Mouse (Mus musculus): Measurements from ENCODE around the gene Plk5. TPM values are rescaled to one million over a fixed set of nuclear protein-coding genes. Genes with fewer than 3 reads are reported as not detected.
A peak's percentile ranks its signal among the peaks of the same experiment; 100 is the strongest.

Gene Plk5
- polyA plus RNA-seq, 1 experiment from 2014 or later, result 6.4 TPM

GRCm38 (mm10) chr10:80321670-80322581, 34.3 kb upstream of the Plk5 start:
- peaks cover 28% of the 10 kb centered on the region for H3K4me1 ChIP-seq (replicated peaks)
- no peak for ATAC-seq (ENCODE audit: low FRiP score, low read depth)
- peak overlapping the region; percentile 93 for H3K4me2 ChIP-seq
- no peak overlapping the region for H3K9ac ChIP-seq
- WGBS, result 90% methylated on average over 21 of the region's 21 CpGs
- peak overlapping the region; percentile 50; the same call in 1 of the 2 replicates for H3K4me3 ChIP-seq
- H3K36me3 ChIP-seq, result peaks cover 10% of the 10 kb centered on the region
- H3K9me3 ChIP-seq, result no peaks in the 10 kb centered on the region
- H3K27me3 ChIP-seq, result no peaks in the 10 kb centered on the region
- no peak overlapping the region for H3K27ac ChIP-seq (replicated peaks)

GRCm38 (mm10) chr10:80322811-80323211, 33.4 kb upstream of the Plk5 start:
- Histone ChIP-seq H3K36me3 (peaks cover 1% of the 10 kb centered on the region; the same call in 1 of the 2 replicates), H3K27ac (replicated peaks) (no peak overlapping the region), H3K4me3 (peak overlapping the region; percentile 50), H3K4me2 (peak overlapping the region; percentile 93), H3K9me3 (no peaks in the 10 kb centered on the region), H3K27me3 (no peaks in the 10 kb centered on the region), H3K4me1 (replicated peaks) (peaks cover 28% of the 10 kb centered on the region), H3K9ac (peak overlapping the region; percentile 51)
- 0 out of 2 replicates have a peak, but pooled peaks have one; percentile 3 for ATAC-seq (ENCODE audit: low FRiP score, low read depth)
- WGBS, result 3% methylated on average over 28 of the region's 28 CpGs

GRCm38 (mm10) chr10:80323261-80324119, 32.8 kb upstream of the Plk5 start:
- H3K9me3 ChIP-seq, result no peaks in the 10 kb centered on the region
- H3K4me2 ChIP-seq, result peak overlapping the region; percentile 93
- H3K27me3 ChIP-seq, result no peaks in the 10 kb centered on the region
- H3K9ac ChIP-seq, result peak overlapping the region; percentile 51
- H3K4me1 ChIP-seq (replicated peaks), result peaks cover 26% of the 10 kb centered on the region
- ATAC-seq (ENCODE audit: low FRiP score, low read depth), result 0 out of 2 replicates have a peak, but pooled peaks have one; percentile 9
- 1% methylated on average over 46 of the region's 46 CpGs for WGBS
- peak overlapping the region; percentile 50 for H3K4me3 ChIP-seq
- no peaks in the 10 kb centered on the region for H3K36me3 ChIP-seq
- no peak overlapping the region; the same call in 1 of the 2 replicates for H3K27ac ChIP-seq (replicated peaks)

- Histone ChIP-seq H3K27me3 (no peaks in the 10 kb centered on the region), H3K4me2 (0 out of 2 replicates have a peak overlapping the region, but pooled peaks have one; percentile 93), H3K27ac (replicated peaks) (no peak overlapping the region), H3K4me3 (no peak overlapping the region), H3K9ac (no peak overlapping the region), H3K9me3 (no peaks in the 10 kb centered on the region), H3K4me1 (replicated peaks) (peaks cover 22% of the 10 kb centered on the region), H3K36me3 (no peaks in the 10 kb centered on the region)
- 73% methylated on average over 17 of the region's 17 CpGs for WGBS
- ATAC-seq (ENCODE audit: low FRiP score, low read depth), result no peak
These were observed 31.9 kb upstream of the Plk5 start for GRCm38 (mm10) chr10:80324120-80325037.

- no peak overlapping the region for H3K9ac ChIP-seq
- H3K4me1 ChIP-seq (replicated peaks), result peaks cover 16% of the 10 kb centered on the region
- no peak for ATAC-seq (ENCODE audit: low FRiP score, low read depth)
- no peaks in the 10 kb centered on the region for H3K27me3 ChIP-seq
- H3K4me2 ChIP-seq, result no peak overlapping the region
- H3K4me3 ChIP-seq, result no peak overlapping the region
- WGBS, result 82% methylated on average over 21 of the region's 21 CpGs
- H3K36me3 ChIP-seq, result no peaks in the 10 kb centered on the region
- no peaks in the 10 kb centered on the region for H3K9me3 ChIP-seq
- no peak overlapping the region for H3K27ac ChIP-seq (replicated peaks)
These were observed 31.2 kb upstream of the Plk5 start for GRCm38 (mm10) chr10:80325045-80325444.

GRCm38 (mm10) chr10:80329273-80330081, 26.8 kb upstream of the Plk5 start, which contains the start of the genes Pcsk4 and Reep6:
Gene Pcsk4, minus strand, starts transcription at chr10:80329498.
Gene Reep6, plus strand, starts transcription at chr10:80329953.
- Histone ChIP-seq H3K9ac (peak within 1 kb of the TSS; percentile 45), H3K4me3 (peak within 1 kb of the TSS; percentile 50), H3K4me1 (replicated peaks) (peaks cover 12% of the 10 kb centered on the region), H3K9me3 (no peaks in the 10 kb centered on the region), H3K4me2 (peak within 1 kb of the TSS; percentile 91), H3K36me3 (no peaks in the 10 kb centered on the region), H3K27ac (replicated peaks) (no peak within 1 kb of the TSS), H3K27me3 (no peaks in the 10 kb centered on the region)
- peak; percentile 94 for ATAC-seq (ENCODE audit: low FRiP score, low read depth)
- WGBS, result 6% methylated on average over 35 of the region's 36 CpGs

- no peaks in the 10 kb centered on the region for H3K27me3 ChIP-seq
- H3K9ac ChIP-seq, result peak overlapping the region; percentile 45
- no peaks in the 10 kb centered on the region for H3K36me3 ChIP-seq
- no peak overlapping the region for H3K27ac ChIP-seq (replicated peaks)
- H3K4me2 ChIP-seq, result peak overlapping the region; percentile 91
- WGBS, result 3% methylated on average over 37 of the region's 41 CpGs
- peak overlapping the region; percentile 50 for H3K4me3 ChIP-seq
- ATAC-seq (ENCODE audit: low FRiP score, low read depth), result no peak
- H3K4me1 ChIP-seq (replicated peaks), result peaks cover 12% of the 10 kb centered on the region
- no peaks in the 10 kb centered on the region for H3K9me3 ChIP-seq
These were observed 26.2 kb upstream of the Plk5 start for GRCm38 (mm10) chr10:80330084-80330483.

GRCm38 (mm10) chr10:80330888-80331287, 25.4 kb upstream of the Plk5 start:
- Histone ChIP-seq H3K4me1 (replicated peaks) (peaks cover 12% of the 10 kb centered on the region), H3K4me3 (peak overlapping the region; percentile 50; the same call in 1 of the 2 replicates), H3K36me3 (no peaks in the 10 kb centered on the region), H3K27me3 (no peaks in the 10 kb centered on the region), H3K27ac (replicated peaks) (no peak overlapping the region), H3K4me2 (peak overlapping the region; percentile 91), H3K9me3 (no peaks in the 10 kb centered on the region), H3K9ac (no peak overlapping the region)
- WGBS, result 75% methylated on average over 2 of the region's 2 CpGs
- ATAC-seq (ENCODE audit: low FRiP score, low read depth), result no peak

GRCm38 (mm10) chr10:80331636-80332524, 24.4 kb upstream of the Plk5 start:
- WGBS, result 75% methylated on average over 10 of the region's 10 CpGs
- Histone ChIP-seq H3K27me3 (no peaks in the 10 kb centered on the region), H3K9me3 (no peaks in the 10 kb centered on the region), H3K4me3 (no peak overlapping the region), H3K4me1 (replicated peaks) (peaks cover 12% of the 10 kb centered on the region), H3K4me2 (no peak overlapping the region), H3K36me3 (no peaks in the 10 kb centered on the region), H3K9ac (no peak overlapping the region), H3K27ac (replicated peaks) (no peak overlapping the region)
- ATAC-seq (ENCODE audit: low FRiP score, low read depth), result no peak

GRCm38 (mm10) chr10:80332525-80332989, 23.7 kb upstream of the Plk5 start:
- no peak overlapping the region for H3K4me2 ChIP-seq
- no peaks in the 10 kb centered on the region for H3K27me3 ChIP-seq
- H3K4me3 ChIP-seq, result no peak overlapping the region
- H3K36me3 ChIP-seq, result no peaks in the 10 kb centered on the region
- ATAC-seq (ENCODE audit: low FRiP score, low read depth), result no peak
- no peak overlapping the region for H3K9ac ChIP-seq
- no peaks in the 10 kb centered on the region for H3K9me3 ChIP-seq
- peaks cover 12% of the 10 kb centered on the region for H3K4me1 ChIP-seq (replicated peaks)
- 81% methylated on average over 5 of the region's 5 CpGs for WGBS
- no peak overlapping the region for H3K27ac ChIP-seq (replicated peaks)
